Mouse (Mus musculus): Measurements from ENCODE around the gene Zfp282. TPM values are rescaled to one million over a fixed set of nuclear protein-coding genes. Genes with fewer than 3 reads are reported as not detected.

Gene Zfp282
- total RNA-seq (2014; rRNA removed): 41.8 and 43.8 TPM in 2 replicates
- 14.4 and 15.5 TPM in 2 replicates for polyA plus RNA-seq (2015; fragmentation: Nextera tagmentation; extraction: Ambion mirVana)

- DNase-seq (ENCODE audit: low spot score): no peak
- WGBS: 7% methylated on average over 9 of the region's 9 CpGs
- Histone ChIP-seq H3K36me3 (ENCODE audit: insufficient read depth, low read length) (peaks cover 20% of the 10 kb centered on the region; the same call in 1 of the 2 replicates), H3K4me1 (ENCODE audit: insufficient read depth, low read length) (peaks cover 13% of the 10 kb centered on the region), H3K27me3 (ENCODE audit: insufficient read depth, low read length) (no peaks in the 10 kb centered on the region), H3K9ac (replicated peaks; ENCODE audit: low read length) (peak within 1 kb of the TSS; percentile 97), H3K27ac (peak within 1 kb of the TSS; percentile 97), H3K9me3 (ENCODE audit: low read length) (no peaks in the 10 kb centered on the region), H3K4me2 (ENCODE audit: low read depth, low read length) (peak within 1 kb of the TSS; percentile 89), H3K4me3 (ENCODE audit: low read length) (peak within 1 kb of the TSS; percentile 92)
- no peak for TF ChIP-seq CTCF (IDR thresholded peaks at IDR 0.05; ENCODE audit: low read depth)
- ATAC-seq: no peak
These were observed at the start of gene Zfp282 for GRCm38 (mm10) chr6:47877058-47877457. Gene Zfp282, plus strand, starts transcription at chr6:47877204.

- 91% methylated on average over 4 of the region's 4 CpGs for WGBS
- no peak overlapping the region for H3K27ac ChIP-seq
- no peaks in the 10 kb centered on the region for H3K9me3 ChIP-seq (ENCODE audit: low read length)
- no peak for DNase-seq (ENCODE audit: low spot score)
- H3K4me2 ChIP-seq (ENCODE audit: low read depth, low read length): no peak overlapping the region
- TF ChIP-seq CTCF (IDR thresholded peaks at IDR 0.05; ENCODE audit: low read depth): no peak
- peaks cover 20% of the 10 kb centered on the region for H3K36me3 ChIP-seq (ENCODE audit: insufficient read depth, low read length)
- H3K9ac ChIP-seq (replicated peaks; ENCODE audit: low read length): no peak overlapping the region
- no peak overlapping the region for H3K4me3 ChIP-seq (ENCODE audit: low read length)
- no peaks in the 10 kb centered on the region for H3K27me3 ChIP-seq (ENCODE audit: insufficient read depth, low read length)
- ATAC-seq: no peak
- peaks cover 4% of the 10 kb centered on the region; the same call in 1 of the 2 replicates for H3K4me1 ChIP-seq (ENCODE audit: insufficient read depth, low read length)
These were observed 49.5 kb upstream of the Zfp282 start for GRCm38 (mm10) chr6:47827462-47827861.

- H3K9me3 ChIP-seq (ENCODE audit: low read length): no peaks in the 10 kb centered on the region
- H3K4me2 ChIP-seq (ENCODE audit: low read depth, low read length): peak overlapping the region; percentile 61
- peak; percentile 72 for TF ChIP-seq CTCF (IDR thresholded peaks at IDR 0.05; ENCODE audit: low read depth)
- 15% methylated on average over 1 of the region's 1 CpGs for WGBS
- no peak overlapping the region for H3K9ac ChIP-seq (replicated peaks; ENCODE audit: low read length)
- H3K36me3 ChIP-seq (ENCODE audit: insufficient read depth, low read length): peaks cover 9% of the 10 kb centered on the region; the same call in 1 of the 2 replicates
- H3K27me3 ChIP-seq (ENCODE audit: insufficient read depth, low read length): no peaks in the 10 kb centered on the region
- peak overlapping the region; percentile 85; the same call in 1 of the 2 replicates for H3K4me3 ChIP-seq (ENCODE audit: low read length)
- 0 out of 2 replicates have a peak overlapping the region, but pooled peaks have one; percentile 97 for H3K27ac ChIP-seq
- H3K4me1 ChIP-seq (ENCODE audit: insufficient read depth, low read length): peaks cover 4% of the 10 kb centered on the region; the same call in 1 of the 2 replicates
- ATAC-seq (no peak), DNase-seq (ENCODE audit: low spot score) (peak; percentile 60)
These were observed 48.1 kb upstream of the Zfp282 start for GRCm38 (mm10) chr6:47828950-47829349.

GRCm38 (mm10) chr6:47830104-47831078 is 46.6 kb upstream of the Zfp282 start, which contains the start of gene Zfp786:
Gene Zfp786, minus strand, starts transcription at chr6:47830867.
- no peaks in the 10 kb centered on the region for H3K9me3 ChIP-seq (ENCODE audit: low read length)
- WGBS: 1% methylated on average over 64 of the region's 64 CpGs
- no peaks in the 10 kb centered on the region for H3K36me3 ChIP-seq (ENCODE audit: insufficient read depth, low read length)
- ATAC-seq (peak; percentile 96), DNase-seq (ENCODE audit: low spot score) (peak; percentile 96)
- H3K4me3 ChIP-seq (ENCODE audit: low read length): peak within 1 kb of the TSS; percentile 85
- no peaks in the 10 kb centered on the region for H3K27me3 ChIP-seq (ENCODE audit: insufficient read depth, low read length)
- H3K4me2 ChIP-seq (ENCODE audit: low read depth, low read length): peak within 1 kb of the TSS; percentile 61
- peak within 1 kb of the TSS; percentile 97 for H3K27ac ChIP-seq
- peak within 1 kb of the TSS; percentile 91 for H3K9ac ChIP-seq (replicated peaks; ENCODE audit: low read length)
- peaks cover 4% of the 10 kb centered on the region; the same call in 1 of the 2 replicates for H3K4me1 ChIP-seq (ENCODE audit: insufficient read depth, low read length)
- TF ChIP-seq CTCF (IDR thresholded peaks at IDR 0.05; ENCODE audit: low read depth): peak; percentile 89

- no peak overlapping the region for H3K27ac ChIP-seq
- ATAC-seq (no peak), DNase-seq (ENCODE audit: low spot score) (no peak)
- no peak for TF ChIP-seq CTCF (IDR thresholded peaks at IDR 0.05; ENCODE audit: low read depth)
- no peak overlapping the region for H3K9ac ChIP-seq (replicated peaks; ENCODE audit: low read length)
- no peaks in the 10 kb centered on the region for H3K36me3 ChIP-seq (ENCODE audit: insufficient read depth, low read length)
- H3K27me3 ChIP-seq (ENCODE audit: insufficient read depth, low read length): no peaks in the 10 kb centered on the region
- WGBS: 93% methylated on average over 1 of the region's 1 CpGs
- H3K4me2 ChIP-seq (ENCODE audit: low read depth, low read length): no peak overlapping the region
- H3K9me3 ChIP-seq (ENCODE audit: low read length): no peaks in the 10 kb centered on the region
- H3K4me3 ChIP-seq (ENCODE audit: low read length): no peak overlapping the region
- H3K4me1 ChIP-seq (ENCODE audit: insufficient read depth, low read length): peaks cover 4% of the 10 kb centered on the region; the same call in 1 of the 2 replicates
These were observed 44.8 kb upstream of the Zfp282 start for GRCm38 (mm10) chr6:47832220-47832619.

- H3K4me2 ChIP-seq (ENCODE audit: low read depth, low read length): peak within 1 kb of the TSS; percentile 80
- DNase-seq (ENCODE audit: low spot score) (peak; percentile 96), ATAC-seq (peak; percentile 96)
- H3K9ac ChIP-seq (replicated peaks; ENCODE audit: low read length): peak within 1 kb of the TSS; percentile 98
- under 1% methylated on average over 50 of the region's 52 CpGs for WGBS
- no peaks in the 10 kb centered on the region for H3K9me3 ChIP-seq (ENCODE audit: low read length)
- peak within 1 kb of the TSS; percentile 99 for H3K27ac ChIP-seq
- H3K36me3 ChIP-seq (ENCODE audit: insufficient read depth, low read length): 0 out of 2 replicates have a peak, but pooled peaks cover 4% of the 10 kb centered on the region
- H3K4me1 ChIP-seq (ENCODE audit: insufficient read depth, low read length): peaks cover 11% of the 10 kb centered on the region
- peak; percentile 83 for TF ChIP-seq CTCF (IDR thresholded peaks at IDR 0.05; ENCODE audit: low read depth)
- H3K4me3 ChIP-seq (ENCODE audit: low read length): peak within 1 kb of the TSS; percentile 92
- no peaks in the 10 kb centered on the region for H3K27me3 ChIP-seq (ENCODE audit: insufficient read depth, low read length)
These were observed 41.5 kb upstream of the Zfp282 start, which contains the start of gene Zfp398 for GRCm38 (mm10) chr6:47835482-47835983. Gene Zfp398, plus strand, starts transcription at chr6:47835661.
